Mouse (Mus musculus): ENCODE measurements at regions not wholly inside any gene's neighbourhood (a gene's known extent, or its start where the extent isn't known, plus 50 kb on each side); places are given as distances from the start of the nearest gene placed in this dataset.

GRCm38 (mm10) chr2:159501039-159501438 is 706.4 kb downstream of the Dhx35 start:
- Histone ChIP-seq H3K9ac (ENCODE audit: low read depth, low read length) (no peak overlapping the region), H3K36me3 (ENCODE audit: control insufficient read depth, insufficient read depth, low read length) (no peaks in the 10 kb centered on the region), H3K27me3 (ENCODE audit: control insufficient read depth, insufficient read depth, low read length) (no peaks in the 10 kb centered on the region), H3K27ac (replicated peaks; ENCODE audit: insufficient read depth, low read depth, low read length) (no peak overlapping the region), H3K4me3 (ENCODE audit: insufficient read depth, low read depth, low read length) (no peak overlapping the region), H3K4me1 (ENCODE audit: control insufficient read depth, insufficient read depth, low read length) (no peaks in the 10 kb centered on the region), H3K79me2 (ENCODE audit: control insufficient read depth, insufficient read depth, low read length) (no peaks in the 10 kb centered on the region)
- TF ChIP-seq POLR2A (IDR thresholded peaks at IDR 0.05; ENCODE audit: extremely low read depth, insufficient read depth, low read length) (no peak), CTCF (IDR thresholded peaks at IDR 0.05; ENCODE audit: low read depth, low read length) (no peak)
- 82% methylated on average over 3 of the region's 3 CpGs for WGBS
- no peak for DNase-seq (ENCODE audit: extremely low read depth, low read depth, low spot score)

GRCm38 (mm10) chr2:159519066-159519465 is 724.5 kb downstream of the Dhx35 start:
- Histone ChIP-seq H3K79me2 (ENCODE audit: control insufficient read depth, insufficient read depth, low read length) (no peaks in the 10 kb centered on the region), H3K4me3 (ENCODE audit: insufficient read depth, low read depth, low read length) (no peak overlapping the region), H3K9ac (ENCODE audit: low read depth, low read length) (no peak overlapping the region), H3K27me3 (ENCODE audit: control insufficient read depth, insufficient read depth, low read length) (0 out of 2 replicates have a peak, but pooled peaks cover 2% of the 10 kb centered on the region), H3K4me1 (ENCODE audit: control insufficient read depth, insufficient read depth, low read length) (no peaks in the 10 kb centered on the region), H3K27ac (replicated peaks; ENCODE audit: insufficient read depth, low read depth, low read length) (no peak overlapping the region), H3K36me3 (ENCODE audit: control insufficient read depth, insufficient read depth, low read length) (no peaks in the 10 kb centered on the region)
- TF ChIP-seq CTCF (IDR thresholded peaks at IDR 0.05; ENCODE audit: low read depth, low read length) (no peak), POLR2A (IDR thresholded peaks at IDR 0.05; ENCODE audit: extremely low read depth, insufficient read depth, low read length) (no peak)
- no peak for DNase-seq (ENCODE audit: extremely low read depth, low read depth, low spot score)
- WGBS, result 56% methylated on average over 4 of the region's 4 CpGs

GRCm38 (mm10) chr2:159523739-159524138 is 729.1 kb downstream of the Dhx35 start:
- Histone ChIP-seq H3K27ac (replicated peaks; ENCODE audit: insufficient read depth, low read depth, low read length) (no peak overlapping the region), H3K4me1 (ENCODE audit: control insufficient read depth, insufficient read depth, low read length) (no peaks in the 10 kb centered on the region), H3K36me3 (ENCODE audit: control insufficient read depth, insufficient read depth, low read length) (no peaks in the 10 kb centered on the region), H3K9ac (ENCODE audit: low read depth, low read length) (no peak overlapping the region), H3K27me3 (ENCODE audit: control insufficient read depth, insufficient read depth, low read length) (0 out of 2 replicates have a peak, but pooled peaks cover 2% of the 10 kb centered on the region), H3K79me2 (ENCODE audit: control insufficient read depth, insufficient read depth, low read length) (no peaks in the 10 kb centered on the region), H3K4me3 (ENCODE audit: insufficient read depth, low read depth, low read length) (no peak overlapping the region)
- WGBS, result 71% methylated on average over 2 of the region's 2 CpGs
- no peak for DNase-seq (ENCODE audit: extremely low read depth, low read depth, low spot score)
- TF ChIP-seq CTCF (IDR thresholded peaks at IDR 0.05; ENCODE audit: low read depth, low read length) (no peak), POLR2A (IDR thresholded peaks at IDR 0.05; ENCODE audit: extremely low read depth, insufficient read depth, low read length) (no peak)

- no peak overlapping the region for H3K4me3 ChIP-seq (ENCODE audit: insufficient read depth, low read depth, low read length)
- H3K36me3 ChIP-seq (ENCODE audit: control insufficient read depth, insufficient read depth, low read length), result no peaks in the 10 kb centered on the region
- WGBS, result 77% methylated on average over 2 of the region's 2 CpGs
- no peaks in the 10 kb centered on the region for H3K27me3 ChIP-seq (ENCODE audit: control insufficient read depth, insufficient read depth, low read length)
- no peaks in the 10 kb centered on the region for H3K4me1 ChIP-seq (ENCODE audit: control insufficient read depth, insufficient read depth, low read length)
- no peak for DNase-seq (ENCODE audit: extremely low read depth, low read depth, low spot score)
- no peak overlapping the region for H3K27ac ChIP-seq (replicated peaks; ENCODE audit: insufficient read depth, low read depth, low read length)
- H3K9ac ChIP-seq (ENCODE audit: low read depth, low read length), result no peak overlapping the region
- H3K79me2 ChIP-seq (ENCODE audit: control insufficient read depth, insufficient read depth, low read length), result no peaks in the 10 kb centered on the region
- TF ChIP-seq POLR2A (IDR thresholded peaks at IDR 0.05; ENCODE audit: extremely low read depth, insufficient read depth, low read length), result no peak
Measured at GRCm38 (mm10) chr2:159534951-159535350, 740.3 kb downstream of the Dhx35 start.

- Histone ChIP-seq H3K36me3 (ENCODE audit: control insufficient read depth, insufficient read depth, low read length) (no peaks in the 10 kb centered on the region), H3K27me3 (ENCODE audit: control insufficient read depth, insufficient read depth, low read length) (no peaks in the 10 kb centered on the region), H3K4me1 (ENCODE audit: control insufficient read depth, insufficient read depth, low read length) (no peaks in the 10 kb centered on the region), H3K27ac (replicated peaks; ENCODE audit: insufficient read depth, low read depth, low read length) (no peak overlapping the region), H3K79me2 (ENCODE audit: control insufficient read depth, insufficient read depth, low read length) (no peaks in the 10 kb centered on the region), H3K4me3 (ENCODE audit: insufficient read depth, low read depth, low read length) (no peak overlapping the region), H3K9ac (ENCODE audit: low read depth, low read length) (no peak overlapping the region)
- DNase-seq (ENCODE audit: extremely low read depth, low read depth, low spot score), result no peak
- TF ChIP-seq CTCF (IDR thresholded peaks at IDR 0.05; ENCODE audit: low read depth, low read length) (no peak), POLR2A (IDR thresholded peaks at IDR 0.05; ENCODE audit: extremely low read depth, insufficient read depth, low read length) (no peak)
Measured at GRCm38 (mm10) chr2:159539261-159539660, 744.7 kb downstream of the Dhx35 start.

- Histone ChIP-seq H3K4me3 (ENCODE audit: insufficient read depth, low read depth, low read length) (no peak overlapping the region), H3K27ac (replicated peaks; ENCODE audit: insufficient read depth, low read depth, low read length) (no peak overlapping the region), H3K79me2 (ENCODE audit: control insufficient read depth, insufficient read depth, low read length) (no peaks in the 10 kb centered on the region), H3K36me3 (ENCODE audit: control insufficient read depth, insufficient read depth, low read length) (no peaks in the 10 kb centered on the region), H3K9ac (ENCODE audit: low read depth, low read length) (no peak overlapping the region), H3K4me1 (ENCODE audit: control insufficient read depth, insufficient read depth, low read length) (no peaks in the 10 kb centered on the region), H3K27me3 (ENCODE audit: control insufficient read depth, insufficient read depth, low read length) (no peaks in the 10 kb centered on the region)
- TF ChIP-seq POLR2A (IDR thresholded peaks at IDR 0.05; ENCODE audit: extremely low read depth, insufficient read depth, low read length), result no peak
- no peak for TF ChIP-seq CTCF (IDR thresholded peaks at IDR 0.05; ENCODE audit: low read depth, low read length)
- 81% methylated on average over 3 of the region's 3 CpGs for WGBS
- DNase-seq (ENCODE audit: extremely low read depth, low read depth, low spot score), result peak; percentile 4
Measured at GRCm38 (mm10) chr2:159557567-159557966, 763.0 kb downstream of the Dhx35 start.
